Mouse (Mus musculus) lung, embryonic 14.5 days (tissue): Measurements from ENCODE around the gene E4f1. TPM values are rescaled to one million over a fixed set of nuclear protein-coding genes. Genes with fewer than 3 reads are reported as not detected.

Source experiments
- ATAC-seq: fragments of 200-750 bp; cut with Nextera tagmentation; 2 replicates; pipeline ENCODE4 v1.8.0; 2017; ENCODE audit warnings: mild to moderate bottlenecking, moderate TSS enrichment, moderate library complexity; ENCODE audit not compliant: insufficient read depth
- DNase-seq: peaks from one replicate; pipeline ENCODE4 v3.0.0-alpha.2; 2015
- H3K27ac ChIP-seq: fragments of 300-500 bp; sonication (generic); 2 replicates; pipeline ENCODE4 v1.5.1; 2014; ENCODE audit warnings: low read depth, mild to moderate bottlenecking, moderate library complexity
- H3K27me3 ChIP-seq: fragments of 300-500 bp; sonication (generic); 2 replicates; pipeline ENCODE4 v1.6.1; 2014; ENCODE audit warnings: low read length, control low read depth; ENCODE audit not compliant: insufficient read depth
- H3K36me3 ChIP-seq: fragments of 300-500 bp; sonication (generic); 2 replicates; pipeline ENCODE4 v1.6.1; 2014; ENCODE audit warnings: control low read depth; ENCODE audit not compliant: insufficient read depth
- H3K4me1 ChIP-seq: fragments of 300-500 bp; sonication (generic); 2 replicates; pipeline ENCODE4 v1.6.1; 2014; ENCODE audit warnings: antibody characterized with exemption, control low read depth; ENCODE audit not compliant: insufficient read depth
- H3K4me2 ChIP-seq: fragments of 300-500 bp; sonication (generic); 2 replicates; pipeline ENCODE4 v1.6.1; 2014; ENCODE audit warnings: mild to moderate bottlenecking
- H3K4me3 ChIP-seq: fragments of 300-500 bp; sonication (generic); 2 replicates; pipeline ENCODE4 v1.5.1; 2014; ENCODE audit warnings: low read depth, low read length
- H3K9ac ChIP-seq: fragments of 300-500 bp; sonication (generic); 2 replicates; pipeline ENCODE4 v1.6.1; 2014
- H3K9me3 ChIP-seq: fragments of 300-500 bp; sonication (generic); 2 replicates; pipeline ENCODE4 v1.6.1; 2016; ENCODE audit warnings: low read depth, low read length, control low read depth
- CTCF ChIP-seq: IDR thresholded peaks from 2 replicates; pipeline ENCODE4 v1.5.1; 2016; ENCODE audit warnings: antibody characterized with exemption, low read depth
- WGBS: fragments of 180-500 bp; shearing (Covaris S2); extraction: QIAGEN DNeasy Blood & Tissue Kit; methylation state at CpG from one replicate; pipeline ENCODE4 v1.1.7; 2014; 5-methylcytosine and 5-hydroxymethylcytosine counted together
- polyA plus RNA-seq: library from polyadenylated mRNA; unstranded; fragments of >200 nt; fragmentation: Nextera tagmentation; extraction: Ambion mirVana; gene quantifications from 2 replicates; pipeline ENCODE4 v1.2.1, GENCODE M21; 2014

The E4f1 gene
- polyA plus RNA-seq, 1 experiment from 2014 or later = 25.2 TPM

DNA sequence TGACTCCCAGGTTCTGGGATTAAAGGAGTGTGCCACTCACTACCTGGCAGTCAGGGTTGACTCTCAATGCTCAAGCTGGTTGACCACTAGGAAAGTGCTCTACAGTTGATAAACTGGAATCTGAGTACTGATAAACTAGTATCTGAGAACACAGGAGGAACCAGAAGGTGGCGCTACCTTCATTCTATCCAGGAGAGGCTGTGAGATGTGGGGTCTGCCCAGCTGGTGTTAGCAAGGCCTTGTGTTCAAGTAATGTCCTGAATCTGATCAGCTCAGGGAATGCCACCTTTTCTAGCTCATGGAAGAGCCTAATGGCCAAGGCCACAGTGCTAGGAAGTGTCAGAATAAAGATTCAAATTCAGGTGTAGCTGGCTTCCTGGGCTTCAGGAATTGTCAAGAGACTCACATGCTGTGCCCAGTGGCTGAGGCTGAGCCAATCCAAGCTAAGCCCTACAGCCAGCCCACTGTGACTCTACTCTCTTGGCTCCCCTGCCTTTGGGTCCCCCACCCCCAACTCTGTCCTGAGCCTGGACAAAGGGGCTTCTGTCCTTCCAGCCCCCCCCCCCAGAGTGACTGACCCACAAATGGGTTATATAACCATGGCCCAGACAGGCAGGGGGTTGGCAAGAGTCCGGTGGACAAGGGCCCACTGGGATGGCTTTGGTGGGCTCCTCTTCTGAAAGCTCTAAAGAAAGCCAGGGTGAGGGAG is 24.7 kb upstream of the E4f1 start:
- DNase-seq (peak; percentile 79), ATAC-seq (no peak)
- peaks cover 5% of the 10 kb centered on the region for H3K27me3 ChIP-seq
- H3K36me3 ChIP-seq = no peaks in the 10 kb centered on the region
- 37% methylated on average over 2 of the region's 2 CpGs for WGBS
- H3K9me3 ChIP-seq = no peaks in the 10 kb centered on the region
- no peak overlapping the region for H3K4me3 ChIP-seq
- H3K27ac ChIP-seq = no peak overlapping the region
- H3K4me2 ChIP-seq = no peak overlapping the region
- H3K9ac ChIP-seq = no peak overlapping the region
- no peaks in the 10 kb centered on the region for H3K4me1 ChIP-seq
- TF ChIP-seq CTCF = peak; percentile 70

DNA sequence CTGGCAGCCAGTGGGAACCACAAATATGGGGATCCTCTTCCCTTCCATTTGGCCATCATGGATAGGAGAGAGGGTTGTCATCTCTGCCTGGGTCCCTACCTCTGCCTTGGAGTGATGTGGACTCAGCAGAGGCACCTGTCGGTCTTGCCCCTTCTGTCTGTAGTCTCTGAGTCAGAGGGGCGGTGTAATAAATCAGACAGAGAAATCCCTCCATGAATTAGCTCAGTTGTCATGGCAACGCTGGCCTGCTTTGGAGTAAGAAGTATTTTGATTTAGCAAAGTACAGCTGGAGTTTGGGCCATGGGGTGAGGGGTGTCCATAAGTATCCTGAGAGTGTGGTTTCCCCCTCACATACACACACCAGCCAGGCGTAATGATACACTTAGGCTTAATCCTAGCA is 20.3 kb upstream of the E4f1 start:
- no peak overlapping the region for H3K9ac ChIP-seq
- H3K36me3 ChIP-seq = no peaks in the 10 kb centered on the region
- ATAC-seq = no peak
- H3K4me1 ChIP-seq = 0 out of 2 replicates have a peak, but pooled peaks cover 3% of the 10 kb centered on the region
- no peak overlapping the region for H3K4me2 ChIP-seq
- DNase-seq = peak; percentile 57
- peaks cover 32% of the 10 kb centered on the region for H3K27me3 ChIP-seq
- no peak overlapping the region for H3K4me3 ChIP-seq
- no peak overlapping the region for H3K27ac ChIP-seq
- WGBS = 67% methylated on average over 4 of the region's 4 CpGs
- H3K9me3 ChIP-seq = no peaks in the 10 kb centered on the region
- TF ChIP-seq CTCF = no peak

DNA sequence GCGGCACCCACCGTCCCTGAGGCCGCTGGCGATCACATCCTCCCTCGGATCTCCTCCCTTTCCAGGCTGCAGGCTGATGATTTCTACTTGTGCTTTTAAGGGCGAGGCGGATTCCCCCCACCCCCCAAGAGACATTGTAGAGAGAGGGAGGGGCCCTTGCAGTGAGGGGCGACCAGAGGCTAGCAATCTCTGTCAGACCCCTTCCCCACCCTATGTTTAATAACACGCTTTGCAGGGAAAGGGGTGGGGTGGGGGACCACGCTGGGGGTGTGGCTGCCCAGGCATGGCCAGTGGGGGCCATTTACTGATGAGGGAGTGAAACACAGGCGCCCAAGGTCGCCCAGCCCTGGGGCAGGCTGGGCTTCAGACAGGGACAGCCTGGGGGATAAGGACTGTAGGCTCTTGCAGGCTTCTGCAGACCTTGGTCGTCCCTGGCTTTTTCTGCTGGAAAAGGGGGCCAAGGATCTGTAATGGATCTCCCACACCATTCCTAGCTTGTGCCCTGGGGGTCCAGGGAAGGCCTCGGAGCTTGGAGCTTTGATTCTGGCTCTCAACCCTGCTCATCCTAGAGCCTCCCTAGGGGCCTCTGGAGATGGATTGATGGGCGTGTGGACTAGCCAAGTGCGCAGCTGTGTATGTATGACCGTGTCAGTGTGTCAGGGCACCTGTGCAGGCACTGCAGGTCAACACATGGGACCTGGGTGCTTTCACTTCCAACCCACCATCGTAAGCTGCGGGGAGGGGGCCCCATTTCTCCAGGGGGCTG is 19.3 kb upstream of the E4f1 start:
- H3K27me3 ChIP-seq = peaks cover 32% of the 10 kb centered on the region
- H3K27ac ChIP-seq = no peak overlapping the region
- H3K36me3 ChIP-seq = no peaks in the 10 kb centered on the region
- no peaks in the 10 kb centered on the region for H3K9me3 ChIP-seq
- DNase-seq = no peak
- peak; percentile 40; the same call in 1 of the 2 replicates for ATAC-seq
- 0 out of 2 replicates have a peak, but pooled peaks cover 4% of the 10 kb centered on the region for H3K4me1 ChIP-seq
- TF ChIP-seq CTCF = no peak
- WGBS = 19% methylated on average over 19 of the region's 19 CpGs
- peak overlapping the region; percentile 100 for H3K4me2 ChIP-seq
- peak overlapping the region; percentile 65 for H3K9ac ChIP-seq
- H3K4me3 ChIP-seq = peak overlapping the region; percentile 61

DNA sequence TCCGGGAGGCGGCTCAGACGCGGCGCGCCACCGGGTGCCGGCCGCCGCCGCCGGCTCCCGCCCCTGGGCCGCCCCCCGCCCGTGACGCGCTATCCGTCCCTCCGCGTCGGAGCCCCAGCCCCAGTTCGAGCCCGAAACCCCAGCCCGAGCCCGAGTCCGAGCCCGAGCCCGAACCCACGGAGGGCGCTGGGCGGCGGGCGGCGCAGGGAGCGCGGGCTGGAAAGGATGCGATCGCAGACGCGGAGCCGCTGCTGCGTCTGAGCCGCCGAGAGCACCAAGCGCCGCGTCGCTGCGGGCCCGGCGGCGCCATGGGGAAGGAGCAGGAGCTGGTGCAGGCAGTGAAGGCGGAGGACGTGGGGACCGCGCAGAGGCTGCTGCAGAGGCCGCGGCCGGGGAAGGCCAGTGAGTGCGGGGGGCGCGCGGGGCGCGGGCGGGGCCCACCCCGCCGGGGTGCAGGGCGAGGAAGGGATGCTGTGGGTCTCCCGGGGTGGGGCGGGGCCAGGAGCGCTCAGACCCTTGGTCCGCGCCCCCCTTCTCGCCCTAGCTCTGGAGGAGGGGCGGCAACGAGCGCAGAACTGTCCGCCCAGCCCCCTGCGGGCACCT is 18.6 kb upstream of the E4f1 start:
- WGBS = under 1% methylated on average over 60 of the region's 81 CpGs
- TF ChIP-seq CTCF = no peak
- Histone ChIP-seq H3K4me3 (peak overlapping the region; percentile 61), H3K9me3 (no peaks in the 10 kb centered on the region), H3K4me1 (0 out of 2 replicates have a peak, but pooled peaks cover 4% of the 10 kb centered on the region), H3K9ac (peak overlapping the region; percentile 65), H3K27me3 (peaks cover 32% of the 10 kb centered on the region), H3K27ac (no peak overlapping the region), H3K36me3 (no peaks in the 10 kb centered on the region), H3K4me2 (peak overlapping the region; percentile 100)
- ATAC-seq (peak; percentile 64), DNase-seq (peak; percentile 62)

DNA sequence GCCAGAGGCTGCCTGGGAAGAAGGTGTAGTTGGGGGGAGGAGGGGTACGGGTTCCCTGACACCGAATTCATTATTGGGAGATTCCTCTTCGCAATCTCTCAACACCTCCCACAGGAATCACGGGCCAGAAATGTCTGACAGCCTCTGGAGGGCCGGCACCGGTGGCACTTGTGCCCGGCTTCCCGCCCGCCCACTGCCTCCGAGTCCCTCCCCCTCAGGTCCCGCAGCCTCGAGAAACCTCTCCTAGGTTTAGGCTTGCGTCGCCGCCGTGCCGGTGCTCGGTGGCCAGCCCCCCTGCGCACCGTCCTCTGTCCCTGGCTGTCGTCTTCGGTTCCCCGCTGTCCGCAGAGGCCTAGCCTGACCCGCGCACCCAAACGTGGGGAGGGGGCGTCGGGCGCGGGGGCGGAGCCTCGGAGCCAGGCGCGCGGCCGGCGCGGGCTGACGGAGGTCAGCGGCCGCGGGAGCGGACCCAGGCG is 18.1 kb upstream of the E4f1 start, which contains the start of gene Caskin1:
Caskin1 (plus strand) TSS at position 416 of the 476 bp plus-strand sequence.
- 1% methylated on average over 32 of the region's 45 CpGs for whole genome bisulfite sequencing
- H3K27me3 ChIP-seq = peaks cover 32% of the 10 kb centered on the region

DNA sequence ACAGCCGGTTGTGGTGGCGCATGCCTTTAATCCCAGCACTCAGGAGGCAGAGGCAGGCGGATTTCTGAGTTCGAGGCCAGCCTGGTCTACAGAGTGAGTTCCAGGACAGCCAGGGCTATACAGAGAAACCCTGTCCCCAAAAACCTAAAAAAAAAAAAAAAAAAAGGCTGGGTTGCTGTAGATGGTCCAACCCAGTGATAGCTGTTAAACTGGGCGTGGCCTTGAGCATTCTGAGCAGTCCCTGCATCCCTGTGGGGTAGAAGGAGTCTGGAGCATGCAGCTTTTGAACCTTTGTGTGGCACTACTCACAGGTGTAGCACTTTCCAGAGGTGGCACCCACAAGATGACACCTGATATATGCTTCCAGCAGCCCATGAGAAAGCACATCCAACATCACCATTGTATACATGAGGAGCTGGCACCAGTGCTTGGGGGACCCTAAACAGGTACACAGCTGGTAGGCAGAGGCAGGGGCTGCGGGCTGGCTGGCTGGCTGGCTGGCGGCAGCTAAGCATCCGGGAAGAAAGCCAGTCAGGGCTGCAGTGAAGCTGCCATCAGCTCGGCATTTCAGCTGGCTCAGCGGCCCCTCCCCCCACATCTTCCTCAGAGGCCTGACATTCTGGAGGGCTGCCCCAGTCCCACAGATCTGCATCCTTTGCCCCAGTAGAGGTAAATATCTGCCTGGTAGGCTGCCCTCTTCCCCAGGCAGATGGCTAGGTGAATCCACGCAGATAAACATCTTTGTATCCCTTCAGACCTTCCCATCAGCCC is 15.2 kb upstream of the E4f1 start:
- Histone ChIP-seq H3K4me1 (0 out of 2 replicates have a peak, but pooled peaks cover 4% of the 10 kb centered on the region), H3K4me3 (no peak overlapping the region), H3K4me2 (no peak overlapping the region), H3K9ac (no peak overlapping the region), H3K36me3 (no peaks in the 10 kb centered on the region), H3K27me3 (peaks cover 32% of the 10 kb centered on the region), H3K9me3 (no peaks in the 10 kb centered on the region), H3K27ac (no peak overlapping the region)
- TF ChIP-seq CTCF = no peak
- DNase-seq (peak; percentile 60), ATAC-seq (no peak)
- WGBS = 41% methylated on average over 11 of the region's 11 CpGs

More for the DNA sequence above, 18.1 kb upstream of the E4f1 start, which contains the start of gene Caskin1:
- ATAC-seq = peak; percentile 35; the same call in 1 of the 2 replicates
- peak within 1 kb of the TSS; percentile 100 for H3K4me2 ChIP-seq
- H3K4me3 ChIP-seq = peak within 1 kb of the TSS; percentile 61
- no peak within 1 kb of the TSS for H3K27ac ChIP-seq
- peak within 1 kb of the TSS; percentile 65 for H3K9ac ChIP-seq
- no peak for TF ChIP-seq CTCF
- 0 out of 2 replicates have a peak, but pooled peaks cover 4% of the 10 kb centered on the region for H3K4me1 ChIP-seq
- no peaks in the 10 kb centered on the region for H3K9me3 ChIP-seq
- DNase-seq = peak; percentile 38
- no peaks in the 10 kb centered on the region for H3K36me3 ChIP-seq
